Mouse (Mus musculus) neural tube, embryonic 11.5 days (tissue): ENCODE data around the gene Olfr699. TPM values are rescaled to one million over a fixed set of nuclear protein-coding genes. Genes with fewer than 3 reads are reported as not detected.
"Not testable (repeated sequence)": the region's sequence is repeated elsewhere in the genome, so short reads cannot be mapped to it uniquely, and the experiment has no call there.

Experiments used
- ATAC-seq: fragments of 200-750 bp; cut with Nextera tagmentation; 2 replicates; pipeline ENCODE4 v1.8.0; 2017; ENCODE audit warnings: moderate number of reproducible peaks, mild to moderate bottlenecking, moderate TSS enrichment, moderate library complexity; ENCODE audit not compliant: insufficient read depth, low FRiP score, low TSS enrichment
- DNase-seq: peaks from one replicate; pipeline ENCODE4 v3.0.0-alpha.2; 2015; ENCODE audit warnings: low spot score
- H3K27ac ChIP-seq: fragments of 300-500 bp; sonication (generic); 2 replicates; pipeline ENCODE4 v1.5.1; 2014; ENCODE audit warnings: low read depth, mild to moderate bottlenecking, low read length
- H3K27me3 ChIP-seq: fragments of 300-500 bp; sonication (generic); 2 replicates; pipeline ENCODE4 v1.6.1; 2014; ENCODE audit warnings: mild to moderate bottlenecking, low read length, mixed read lengths; ENCODE audit not compliant: control insufficient read depth, insufficient read depth
- H3K36me3 ChIP-seq: fragments of 300-500 bp; sonication (generic); 2 replicates; pipeline ENCODE4 v1.6.1; 2014; ENCODE audit warnings: mild to moderate bottlenecking, low read length, moderate library complexity, mixed read lengths; ENCODE audit not compliant: control insufficient read depth, insufficient read depth
- H3K4me1 ChIP-seq: fragments of 300-500 bp; sonication (generic); 2 replicates; pipeline ENCODE4 v1.6.1; 2014; ENCODE audit warnings: low read length, mixed read lengths; ENCODE audit not compliant: control insufficient read depth, insufficient read depth
- H3K4me2 ChIP-seq: fragments of 300-500 bp; sonication (generic); 2 replicates; pipeline ENCODE4 v1.6.1; 2014; ENCODE audit warnings: low read depth, mild to moderate bottlenecking, moderate library complexity
- H3K4me3 ChIP-seq: fragments of 300-500 bp; sonication (generic); 2 replicates; pipeline ENCODE4 v1.5.1; 2014; ENCODE audit warnings: low read depth, low read length
- H3K9ac ChIP-seq: fragments of 300-500 bp; sonication (generic); 2 replicates; pipeline ENCODE4 v1.6.1; 2014; ENCODE audit warnings: mild to moderate bottlenecking, low read length
- H3K9me3 ChIP-seq: fragments of 300-500 bp; sonication (generic); 2 replicates; pipeline ENCODE4 v1.6.1; 2016; ENCODE audit warnings: low read length; ENCODE audit not compliant: control insufficient read depth
- WGBS: fragments of 180-500 bp; shearing (Covaris S2); extraction: QIAGEN DNeasy Blood & Tissue Kit; methylation state at CpG from one replicate; pipeline ENCODE4 v1.1.7; 2014; 5-methylcytosine and 5-hydroxymethylcytosine counted together
- polyA plus RNA-seq: library from polyadenylated mRNA; unstranded; fragments of >200 nt; fragmentation: Nextera tagmentation; extraction: Ambion mirVana; gene quantifications from 2 replicates; pipeline ENCODE4 v1.2.1, GENCODE M21; 2014

Gene Olfr699
- not detected in 2 replicates for polyA plus RNA-seq

- DNase-seq = no peak
Observed at GRCm38 (mm10) chr7:106793098-106793497, at the start of gene Olfr699. Gene Olfr699, minus strand, starts transcription at chr7:106793198.

GRCm38 (mm10) chr7:106833793-106834192, 40.8 kb upstream of the Olfr699 start, which contains the start of gene Olfr702:
Gene Olfr702, minus strand, starts transcription at chr7:106833893.
- Histone ChIP-seq H3K36me3 (no peaks in the 10 kb centered on the region), H3K4me3 (no peak within 1 kb of the TSS), H3K4me1 (no peaks in the 10 kb centered on the region), H3K9me3 (no peaks in the 10 kb centered on the region), H3K4me2 (no peak within 1 kb of the TSS), H3K9ac (no peak within 1 kb of the TSS), H3K27ac (no peak within 1 kb of the TSS), H3K27me3 (no peaks in the 10 kb centered on the region)
- DNase-seq (no peak), ATAC-seq (no peak)

More at GRCm38 (mm10) chr7:106793098-106793497, at the start of gene Olfr699:
- Histone ChIP-seq H3K27ac (no peak within 1 kb of the TSS), H3K9ac (no peak within 1 kb of the TSS), H3K4me2 (no peak within 1 kb of the TSS), H3K36me3 (no peaks in the 10 kb centered on the region), H3K9me3 (no peaks in the 10 kb centered on the region), H3K4me1 (no peaks in the 10 kb centered on the region), H3K4me3 (no peak within 1 kb of the TSS), H3K27me3 (no peaks in the 10 kb centered on the region)
- no peak for ATAC-seq
- WGBS = 98% methylated on average over 1 of the region's 1 CpGs

GRCm38 (mm10) chr7:106818414-106818813, 25.4 kb upstream of the Olfr699 start:
- Histone ChIP-seq H3K27ac (no peak overlapping the region), H3K9me3 (no peaks in the 10 kb centered on the region), H3K36me3 (no peaks in the 10 kb centered on the region), H3K4me2 (no peak overlapping the region), H3K27me3 (no peaks in the 10 kb centered on the region), H3K4me3 (no peak overlapping the region), H3K4me1 (no peaks in the 10 kb centered on the region), H3K9ac (no peak overlapping the region)
- no peak for ATAC-seq
- no peak for DNase-seq

- 59% methylated on average over 2 of the region's 2 CpGs for WGBS
- no peak for DNase-seq
- Histone ChIP-seq H3K4me1 (no peaks in the 10 kb centered on the region), H3K27ac (no peak overlapping the region), H3K4me3 (no peak overlapping the region), H3K9ac (no peak overlapping the region), H3K9me3 (no peaks in the 10 kb centered on the region), H3K27me3 (no peaks in the 10 kb centered on the region), H3K36me3 (no peaks in the 10 kb centered on the region), H3K4me2 (no peak overlapping the region)
- no peak for ATAC-seq
Observed at GRCm38 (mm10) chr7:106815775-106816174, 22.8 kb upstream of the Olfr699 start.

- 79% methylated on average over 2 of the region's 2 CpGs for WGBS
- Histone ChIP-seq H3K27me3 (no peaks in the 10 kb centered on the region), H3K27ac (no peak within 1 kb of the TSS), H3K36me3 (no peaks in the 10 kb centered on the region), H3K9me3 (no peaks in the 10 kb centered on the region), H3K4me2 (no peak within 1 kb of the TSS), H3K4me1 (no peaks in the 10 kb centered on the region), H3K9ac (no peak within 1 kb of the TSS), H3K4me3 (no peak within 1 kb of the TSS)
- ATAC-seq (no peak), DNase-seq (no peak)
Observed at GRCm38 (mm10) chr7:106813829-106814228, 20.8 kb upstream of the Olfr699 start, which contains the start of gene Olfr701. Gene Olfr701, plus strand, starts transcription at chr7:106814129.

- no peak within 1 kb of the TSS for H3K27ac ChIP-seq
- H3K9ac ChIP-seq = no peak within 1 kb of the TSS
- no peak within 1 kb of the TSS for H3K4me3 ChIP-seq
- H3K9me3 ChIP-seq = no peaks in the 10 kb centered on the region
- DNase-seq (no peak), ATAC-seq (no peak)
- no peaks in the 10 kb centered on the region for H3K36me3 ChIP-seq
- H3K4me2 ChIP-seq = no peak within 1 kb of the TSS
- no peaks in the 10 kb centered on the region for H3K4me1 ChIP-seq
- no peaks in the 10 kb centered on the region for H3K27me3 ChIP-seq
- WGBS = 93% methylated on average over 1 of the region's 1 CpGs
Observed at GRCm38 (mm10) chr7:106808734-106809133, 15.7 kb upstream of the Olfr699 start, which contains the start of gene Olfr700. Gene Olfr700, minus strand, starts transcription at chr7:106808834.

- ATAC-seq = no peak
- no peaks in the 10 kb centered on the region for H3K27me3 ChIP-seq
- H3K4me1 ChIP-seq = no peaks in the 10 kb centered on the region
- H3K9me3 ChIP-seq = no peaks in the 10 kb centered on the region
- no peak for DNase-seq
- H3K27ac ChIP-seq = no peak overlapping the region
- H3K36me3 ChIP-seq = no peaks in the 10 kb centered on the region
- no peak overlapping the region for H3K4me3 ChIP-seq
- no peak overlapping the region for H3K4me2 ChIP-seq
- H3K9ac ChIP-seq = no peak overlapping the region
Observed at GRCm38 (mm10) chr7:106788330-106788729, 4.7 kb downstream of the Olfr699 start.

- not testable (repeated sequence) for H3K9ac ChIP-seq, H3K9me3 ChIP-seq, H3K27ac ChIP-seq, H3K27me3 ChIP-seq, H3K4me3 ChIP-seq, H3K36me3 ChIP-seq, ATAC-seq, DNase-seq, H3K4me2 ChIP-seq, H3K4me1 ChIP-seq
- WGBS = 96% methylated on average over 2 of the region's 2 CpGs
Observed at GRCm38 (mm10) chr7:106761008-106761407, 32.0 kb downstream of the Olfr699 start.

GRCm38 (mm10) chr7:106758800-106759199, 34.2 kb downstream of the Olfr699 start:
- no peak overlapping the region for H3K27ac ChIP-seq
- no peaks in the 10 kb centered on the region for H3K9me3 ChIP-seq
- ATAC-seq (no peak), DNase-seq (no peak)
- WGBS = 85% methylated on average over 2 of the region's 2 CpGs
- no peak overlapping the region for H3K4me2 ChIP-seq
- no peaks in the 10 kb centered on the region for H3K36me3 ChIP-seq
- no peaks in the 10 kb centered on the region for H3K27me3 ChIP-seq
- no peak overlapping the region for H3K4me3 ChIP-seq
- no peaks in the 10 kb centered on the region for H3K4me1 ChIP-seq
- no peak overlapping the region for H3K9ac ChIP-seq
